10 mouse cellular contexts compared by ENCODE assay signal in the genomic region with DNA sequence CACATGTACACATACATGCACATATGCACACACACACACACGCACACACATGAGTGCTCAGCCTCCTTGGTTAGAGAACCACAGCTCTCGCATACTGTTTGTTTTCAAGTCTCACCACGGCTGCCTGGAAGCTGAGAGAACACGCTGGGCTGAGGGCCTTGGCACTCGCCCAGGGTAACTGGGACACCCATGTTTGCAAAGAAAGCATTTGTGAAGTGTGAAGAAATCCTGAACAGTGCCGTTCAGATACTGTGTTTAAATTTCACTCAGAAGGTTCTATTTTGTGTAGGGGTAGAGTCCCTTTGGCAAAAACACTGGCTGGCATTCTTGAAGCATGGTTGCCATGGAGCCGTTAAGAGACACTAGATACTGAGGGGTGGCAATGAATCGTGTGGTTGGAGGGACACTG.
A peak's percentile ranks its signal among the peaks of the same experiment; 100 is the strongest.
DNase-seq lines count a peak whose midpoint lies in the region; ATAC-seq lines count a peak whose summit lies in the region.
"Had no signal": no experiment of that assay in that cellular context is flagged by ENCODE, and none has a peak within 500 bp of the region (broad histone marks: within the 10 kb centered on the region; RNA-seq: fewer than 3 reads in every experiment).

No protein-coding gene starts in this region.

- no peaks in the 10 kb centered on the region for H3K36me3 ChIP-seq in heart, embryonic 10.5 days
- no peaks in the 10 kb centered on the region for H3K36me3 ChIP-seq in neural tube, embryonic 14.5 days (ENCODE audit: control insufficient read depth, insufficient read depth, low read length)

- H3K4me2 ChIP-seq in neural tube, embryonic 14.5 days (ENCODE audit: low read depth, low read length) = no peak overlapping the region

- intact Hi-C loops in gastrocnemius, postnatal 36 days (cut with DNase I) = no loop called here

- H3K9me3 ChIP-seq in heart, embryonic 10.5 days = no peaks in the 10 kb centered on the region
- no peaks in the 10 kb centered on the region for H3K9me3 ChIP-seq in neural tube, embryonic 14.5 days (ENCODE audit: control insufficient read depth, low read length)

- peaks cover 3% of the 10 kb centered on the region for H3K4me1 ChIP-seq in heart, embryonic 10.5 days
- H3K4me1 ChIP-seq in neural tube, embryonic 14.5 days (ENCODE audit: control insufficient read depth, insufficient read depth, low read length) = peaks cover 16% of the 10 kb centered on the region

- peak; percentile 68; the same call in 1 of the 2 replicates for ATAC-seq in neural tube, embryonic 14.5 days (ENCODE audit: low read depth)

- H3K27ac ChIP-seq in heart, embryonic 10.5 days = no peak overlapping the region
- peak overlapping the region; percentile 35; the same call in 1 of the 2 replicates for H3K27ac ChIP-seq in neural tube, embryonic 14.5 days (ENCODE audit: low read depth, low read length)
- H3K27ac ChIP-seq: kidney, postnatal 0 days had no signal

- no peak overlapping the region for H3K4me3 ChIP-seq in heart, embryonic 10.5 days
- H3K4me3 ChIP-seq in neural tube, embryonic 14.5 days (ENCODE audit: low read depth, low read length) = no peak overlapping the region

- 72% methylated on average over 8 of the region's 8 CpGs for WGBS in heart, embryonic 10.5 days
- 24% methylated on average over 8 of the region's 8 CpGs for WGBS in neural tube, embryonic 14.5 days

- no peak overlapping the region for H3K9ac ChIP-seq in neural tube, embryonic 14.5 days (replicated peaks; ENCODE audit: low read depth, low read length)

- DNase-seq in heart, adult 18-20 months = peak; percentile 45 to 48
- DNase-seq in heart, embryonic 10.5 days (ENCODE audit: low spot score) = no peak
- peak; percentile 49 to 53 for DNase-seq in frontal cortex, postnatal 25 days (ENCODE audit: low spot score in 2 of 2)
- peak; percentile 77 to 85 for DNase-seq in left cerebral cortex, adult 18-20 months (ENCODE audit: low spot score in 2 of 2)
- DNase-seq in gastrocnemius, postnatal 36 days = no peak
- no peak for DNase-seq in kidney, adult 18-20 months
- no peak for DNase-seq in adrenal gland, postnatal 25 days

- H3K27me3 ChIP-seq in heart, embryonic 10.5 days (ENCODE audit: insufficient read depth, poor library complexity, severe bottlenecking) = peaks cover 6% of the 10 kb centered on the region; the same call in 1 of the 2 replicates
- H3K27me3 ChIP-seq in neural tube, embryonic 14.5 days (ENCODE audit: control insufficient read depth, insufficient read depth, low read length) = no peaks in the 10 kb centered on the region
- H3K27me3 ChIP-seq: CH12.LX had no signal

Comparison
In these comparisons a context has a peak if more than half of its experiments do, and no peak if none do; other contexts are left out.
1. DNase-seq: peak in heart, adult 18-20 months (2 of 2), frontal cortex, postnatal 25 days (2 of 2) and left cerebral cortex, adult 18-20 months (2 of 2); none in heart, embryonic 10.5 days (single experiment), gastrocnemius, postnatal 36 days (0 of 2), kidney, adult 18-20 months (single experiment) and adrenal gland, postnatal 25 days (single experiment).